Mouse (Mus musculus) retina, adult 2 months (tissue): ENCODE measurements around the gene Lin7b.

Experiments
- DNase-seq: peaks from one replicate; pipeline ENCODE4 v3.0.0-alpha.2; 2012; ENCODE audit warnings: low read depth, low spot score

Lin7b gene

DNA sequence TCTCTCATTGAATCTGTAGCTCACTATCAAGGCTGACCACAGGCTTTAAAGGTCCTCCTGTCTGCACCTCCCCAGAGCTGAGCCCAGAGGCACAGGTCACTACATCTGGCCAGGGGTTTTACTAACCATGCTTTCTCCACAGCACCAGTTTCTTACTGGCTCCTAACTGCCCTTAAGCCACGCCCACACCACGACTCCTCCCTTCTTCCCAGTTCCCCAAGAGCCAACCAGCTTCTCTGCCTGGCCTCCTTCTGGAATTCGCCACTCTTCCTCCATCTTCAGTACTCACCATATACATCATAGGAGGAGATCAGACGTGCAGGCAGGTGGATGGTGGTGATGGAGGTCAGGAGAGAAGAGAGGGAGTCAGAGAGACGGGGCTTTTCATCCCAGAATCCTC lies 17.3 kb downstream of the Lin7b start:
- no peak for DNase-seq

DNA sequence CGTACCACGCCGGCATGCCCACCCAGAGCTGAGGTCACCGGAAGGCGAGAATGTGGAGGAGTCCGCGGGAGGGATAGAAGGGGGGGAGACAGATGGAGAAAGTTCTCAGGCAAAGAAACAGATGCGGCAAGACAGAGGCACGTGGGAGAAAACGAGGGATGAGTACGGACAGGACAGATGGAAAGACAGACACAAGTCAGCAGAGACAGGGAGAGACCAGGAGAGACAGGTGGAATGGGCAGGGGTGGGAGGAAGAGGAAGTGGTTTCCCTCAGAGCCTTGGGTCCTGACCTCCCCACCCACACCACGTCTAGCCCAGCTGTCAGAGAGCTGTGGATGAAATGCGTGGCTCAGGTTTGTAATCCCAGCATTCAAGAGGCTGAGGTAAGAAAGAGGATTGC lies 23.5 kb downstream of the Lin7b start:
- DNase-seq, result no peak

DNA sequence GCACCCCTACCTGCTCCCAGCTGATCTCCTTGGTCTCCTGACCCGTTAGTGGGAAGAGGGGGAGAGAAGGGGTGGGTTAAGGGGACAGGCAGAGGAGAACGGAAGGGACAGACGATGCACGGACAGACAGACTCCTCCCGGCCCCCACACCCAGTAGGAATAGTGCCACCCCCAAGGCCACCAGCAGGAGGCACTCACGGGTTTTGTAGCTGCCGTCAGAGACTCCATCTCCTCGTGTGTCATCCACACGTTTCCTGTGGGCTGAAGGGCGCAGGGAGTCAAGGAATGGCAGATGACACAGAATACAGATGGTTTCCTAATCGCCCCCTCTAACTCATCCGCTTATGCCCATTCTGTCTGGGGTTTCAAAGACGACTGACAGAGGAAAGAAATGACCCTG lies 26.8 kb downstream of the Lin7b start:
- no peak for DNase-seq

DNA sequence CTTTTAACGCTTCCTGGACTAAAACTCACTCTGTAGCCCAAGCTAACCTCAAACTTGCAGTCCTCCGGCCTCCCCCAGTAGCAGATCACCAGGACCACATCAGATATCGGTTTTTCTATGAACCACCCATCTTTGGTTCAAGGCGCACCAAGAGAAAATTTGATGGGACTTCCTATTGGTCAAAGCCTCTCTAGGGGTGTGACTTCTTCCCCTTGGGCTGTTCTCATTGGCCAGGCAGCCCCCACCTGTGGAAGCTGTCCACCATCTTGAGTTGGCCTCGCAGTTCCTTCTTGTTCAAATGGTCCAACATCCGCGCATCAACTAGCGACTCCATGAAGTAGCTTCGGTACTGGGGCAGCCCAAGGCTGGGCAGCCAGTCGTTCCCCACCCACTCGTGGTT lies 28.3 kb downstream of the Lin7b start:
- DNase-seq, result no peak

DNA sequence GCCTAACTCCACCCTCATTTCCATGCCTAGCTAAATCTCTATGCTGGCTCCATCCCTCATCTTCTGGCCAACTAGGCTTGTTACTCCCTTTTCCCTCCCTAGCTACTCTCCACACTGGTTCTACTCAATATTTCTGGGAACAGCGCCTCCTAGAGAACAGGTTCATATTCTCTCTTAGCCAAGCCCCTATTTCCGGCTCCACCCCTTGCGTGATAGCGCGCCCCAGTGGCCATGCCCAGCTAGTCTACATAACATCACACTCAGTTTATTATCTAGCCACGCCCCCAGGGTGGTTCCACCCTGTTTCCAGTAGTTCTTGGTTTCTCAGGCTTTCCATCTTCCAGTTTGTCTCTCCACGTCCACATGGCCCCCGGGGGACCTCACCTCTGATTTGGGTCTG lies 29.1 kb downstream of the Lin7b start:
- DNase-seq, result peak; percentile 50

DNA sequence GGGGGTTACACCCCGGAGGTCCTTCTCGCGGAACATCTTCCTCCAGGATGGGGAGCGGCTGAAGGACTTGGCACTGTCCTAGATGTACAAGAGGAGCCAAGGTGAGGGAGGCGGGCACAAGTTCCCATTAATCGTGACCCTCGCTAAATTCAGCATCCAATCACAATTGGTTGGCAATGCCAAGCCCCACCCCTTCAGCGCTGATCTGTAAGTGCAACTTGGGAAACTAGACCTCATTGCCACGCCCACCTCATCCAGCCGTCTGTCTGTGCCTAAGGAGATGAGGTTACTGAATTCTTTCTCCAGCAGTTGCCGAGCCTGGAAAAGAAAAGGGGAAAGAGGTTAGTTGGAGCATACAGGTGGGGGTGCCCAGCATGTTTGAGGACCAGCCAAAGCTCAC lies 29.7 kb downstream of the Lin7b start:
- DNase-seq, result no peak

DNA sequence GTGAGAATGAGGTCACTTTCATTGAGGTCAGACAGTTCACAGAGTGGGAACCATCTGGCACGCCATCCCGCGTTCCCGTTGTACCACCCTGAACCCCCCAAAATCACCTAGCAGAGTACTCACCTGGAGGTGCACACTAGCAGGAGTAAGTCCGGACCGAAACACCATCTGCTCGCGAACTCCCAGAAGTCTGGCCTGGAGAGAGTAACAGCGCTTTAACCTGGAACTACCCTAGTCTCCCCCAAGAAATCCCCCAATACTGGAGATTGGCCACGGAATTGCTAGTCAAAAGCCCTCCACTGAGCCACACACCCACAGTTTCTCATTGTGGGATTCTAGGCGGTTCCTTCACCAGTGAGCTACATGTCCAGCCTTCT lies 30.3 kb downstream of the Lin7b start:
- DNase-seq, result no peak

DNA sequence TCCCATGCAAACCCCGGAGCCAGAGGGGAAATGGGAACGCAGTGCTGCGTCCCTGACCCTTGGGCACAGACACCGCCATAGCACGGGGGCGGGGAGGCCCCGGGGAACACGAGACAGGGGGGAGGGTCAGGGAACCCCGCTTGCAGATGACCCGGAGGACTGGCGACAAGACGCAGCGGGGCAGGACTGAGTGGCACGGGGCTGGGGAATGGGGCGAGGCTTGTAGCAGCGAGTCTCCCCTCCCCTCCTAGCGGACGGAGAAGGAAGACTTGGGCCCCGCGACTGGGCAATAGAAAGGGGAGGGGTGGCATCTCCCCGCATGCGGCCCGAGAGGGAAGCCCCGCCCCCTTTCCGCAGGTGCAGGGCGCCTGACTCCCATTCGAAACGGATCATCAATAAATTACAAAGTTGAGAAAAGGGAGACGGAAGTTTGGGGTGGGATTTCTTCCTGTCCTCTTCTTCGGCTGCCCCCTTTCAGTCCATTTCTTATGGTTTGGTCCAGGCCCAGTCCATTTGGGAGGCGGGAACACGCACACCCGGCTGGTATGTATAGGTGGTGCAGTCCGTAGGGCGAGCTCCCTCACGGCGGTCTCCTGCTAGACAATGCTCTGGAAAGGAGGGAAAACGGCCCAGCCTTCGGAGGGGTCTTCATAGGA lies 30.8 kb downstream of the Lin7b start:
- DNase-seq, result peak; percentile 64

DNA sequence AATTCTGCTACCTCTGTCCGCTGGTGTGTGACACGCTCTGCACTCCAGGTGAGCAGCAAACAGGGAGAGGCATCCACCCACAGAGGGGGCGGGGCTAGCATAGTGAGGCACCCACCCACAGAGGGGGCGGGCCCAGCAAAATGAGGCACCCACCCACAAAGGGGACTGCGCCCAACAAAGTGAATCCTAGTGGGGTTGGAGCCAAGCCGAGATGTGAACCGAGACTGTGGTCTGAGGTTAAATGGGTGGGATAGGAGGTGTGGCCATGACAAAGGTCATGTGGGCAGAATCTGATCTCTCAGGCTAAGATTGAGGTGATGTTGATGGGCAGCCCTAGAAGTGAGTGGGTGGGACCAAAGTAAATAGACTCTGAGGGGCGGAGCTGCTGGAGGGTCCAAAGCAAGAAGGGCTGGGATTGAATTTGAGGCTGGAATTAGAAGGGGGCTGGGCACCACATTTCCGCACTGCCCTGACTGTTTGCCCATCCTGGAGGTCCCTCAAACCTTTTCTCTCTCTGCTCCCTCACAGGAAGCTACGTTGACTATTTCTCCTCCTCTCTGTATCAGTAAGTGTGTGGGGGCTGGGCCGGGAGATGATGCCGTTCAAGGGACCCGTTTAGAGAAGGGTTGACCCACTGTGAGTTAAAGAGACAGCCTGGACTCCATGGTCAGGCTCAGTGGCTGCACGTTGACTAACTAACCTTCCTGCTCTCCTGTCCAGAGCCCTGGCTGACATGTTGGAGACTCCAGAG lies 32.0 kb downstream of the Lin7b start:
- DNase-seq, result no peak

DNA sequence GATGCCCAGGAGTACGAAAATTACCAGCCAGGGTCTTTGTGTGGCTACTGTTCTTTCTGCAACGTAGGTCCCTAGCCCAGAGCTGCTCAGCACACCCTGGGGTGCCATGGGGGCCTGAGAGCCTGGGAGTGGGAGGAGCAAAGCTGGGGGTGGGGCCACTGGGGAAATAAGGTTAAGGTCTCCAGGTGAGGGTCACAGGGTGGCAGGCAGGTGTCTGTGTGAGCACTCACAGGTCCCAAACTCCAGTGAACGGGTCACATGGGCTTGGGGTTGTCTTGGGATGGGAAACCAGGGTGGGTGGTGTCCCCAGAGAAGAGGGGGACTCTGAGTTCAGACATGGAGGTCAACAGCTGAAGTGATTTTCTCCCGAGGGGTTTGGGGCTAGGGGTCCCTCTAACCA lies 32.9 kb downstream of the Lin7b start:
- DNase-seq, result no peak

DNA sequence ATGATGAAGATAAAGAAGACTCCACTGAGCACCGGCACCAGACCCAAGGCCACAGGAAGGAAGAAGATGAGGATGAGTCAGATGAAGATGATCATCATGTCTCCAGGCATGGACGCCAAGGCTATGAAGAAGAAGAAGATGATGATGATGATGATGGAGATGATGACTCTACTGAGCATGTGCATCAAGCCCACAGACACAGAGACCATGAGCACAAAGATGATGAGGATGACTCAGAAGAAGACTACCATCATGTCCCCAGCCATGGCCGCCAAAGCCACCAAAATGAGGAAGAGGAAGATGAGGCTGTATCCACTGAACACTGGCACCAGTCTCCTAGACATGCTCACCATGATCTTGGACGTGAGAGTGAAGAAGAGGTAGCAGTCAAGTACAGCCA lies 34.1 kb downstream of the Lin7b start:
- no peak for DNase-seq

DNA sequence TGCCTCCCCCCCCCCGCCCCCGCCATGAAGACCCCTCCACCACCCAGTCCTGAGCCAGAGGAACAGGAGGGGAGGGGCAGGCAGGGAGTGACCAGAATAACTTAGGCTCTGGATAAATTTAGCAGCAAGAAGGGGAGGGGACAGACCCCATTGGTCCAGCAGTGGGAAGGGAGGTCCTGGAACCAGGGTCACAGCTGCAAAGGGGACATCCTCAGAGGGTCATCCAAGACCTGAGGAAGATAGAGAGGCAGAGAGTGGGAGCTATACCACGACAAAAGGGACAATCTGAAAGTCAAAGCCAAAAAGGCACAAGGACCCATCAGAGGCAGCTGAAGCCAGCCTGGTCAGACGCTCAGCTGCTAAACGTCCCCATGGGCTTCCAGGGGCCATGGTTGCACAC lies 35.3 kb downstream of the Lin7b start, which contains the start of gene Hrc:
TSS of gene Hrc (plus strand) at position 235 of the 400 bp plus-strand sequence.
- no peak for DNase-seq

DNA sequence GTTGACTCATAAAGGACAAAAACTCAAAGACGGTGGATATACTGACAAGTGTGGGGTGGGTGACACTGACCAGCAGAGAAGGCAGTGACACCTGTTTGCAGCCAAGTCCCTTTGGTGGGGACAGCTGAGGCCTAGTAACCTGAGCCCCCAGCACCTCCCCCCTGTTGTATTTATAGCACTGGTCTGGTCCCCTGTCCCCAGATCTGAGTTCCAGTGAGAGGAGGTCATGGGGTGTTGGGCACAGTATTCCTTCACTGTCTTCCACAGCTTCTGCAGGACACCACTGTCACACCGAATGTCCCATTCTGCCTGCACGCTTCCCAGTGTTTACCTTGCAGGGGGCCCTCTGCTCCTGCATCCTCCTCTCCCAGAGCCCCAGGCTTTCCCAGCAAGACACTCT lies 35.8 kb downstream of the Lin7b start:
- no peak for DNase-seq

DNA sequence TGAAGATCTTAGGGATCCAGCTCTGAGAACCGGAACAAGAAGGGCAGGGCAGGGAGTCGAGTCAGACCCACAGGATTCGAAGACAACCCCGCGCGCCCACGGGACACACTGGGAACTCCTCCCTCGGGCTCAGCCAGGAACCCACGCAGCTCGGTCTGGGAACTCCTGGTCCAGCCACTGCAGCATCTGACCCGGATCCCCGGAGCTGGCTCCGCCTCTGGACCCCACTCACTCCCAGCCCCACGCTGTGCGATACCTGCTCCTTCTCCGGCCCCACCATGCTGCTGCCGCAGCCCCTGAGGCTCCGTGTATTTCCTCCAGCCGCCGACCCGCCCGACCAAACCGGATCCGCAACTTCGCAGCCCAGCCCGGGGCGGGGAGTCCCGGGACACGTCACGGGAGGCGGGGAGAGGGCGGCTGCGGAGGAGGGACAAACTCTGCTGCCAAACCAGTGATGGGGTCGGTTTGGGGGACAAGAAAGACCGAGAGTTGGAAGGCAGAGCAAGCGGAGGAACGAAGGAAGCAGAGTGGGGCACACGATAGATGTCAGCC lies 36.9 kb downstream of the Lin7b start, which contains the start of gene Trpm4:
TSS of gene Trpm4 (minus strand) at position 350 of the 552 bp plus-strand sequence.
- DNase-seq, result no peak

DNA sequence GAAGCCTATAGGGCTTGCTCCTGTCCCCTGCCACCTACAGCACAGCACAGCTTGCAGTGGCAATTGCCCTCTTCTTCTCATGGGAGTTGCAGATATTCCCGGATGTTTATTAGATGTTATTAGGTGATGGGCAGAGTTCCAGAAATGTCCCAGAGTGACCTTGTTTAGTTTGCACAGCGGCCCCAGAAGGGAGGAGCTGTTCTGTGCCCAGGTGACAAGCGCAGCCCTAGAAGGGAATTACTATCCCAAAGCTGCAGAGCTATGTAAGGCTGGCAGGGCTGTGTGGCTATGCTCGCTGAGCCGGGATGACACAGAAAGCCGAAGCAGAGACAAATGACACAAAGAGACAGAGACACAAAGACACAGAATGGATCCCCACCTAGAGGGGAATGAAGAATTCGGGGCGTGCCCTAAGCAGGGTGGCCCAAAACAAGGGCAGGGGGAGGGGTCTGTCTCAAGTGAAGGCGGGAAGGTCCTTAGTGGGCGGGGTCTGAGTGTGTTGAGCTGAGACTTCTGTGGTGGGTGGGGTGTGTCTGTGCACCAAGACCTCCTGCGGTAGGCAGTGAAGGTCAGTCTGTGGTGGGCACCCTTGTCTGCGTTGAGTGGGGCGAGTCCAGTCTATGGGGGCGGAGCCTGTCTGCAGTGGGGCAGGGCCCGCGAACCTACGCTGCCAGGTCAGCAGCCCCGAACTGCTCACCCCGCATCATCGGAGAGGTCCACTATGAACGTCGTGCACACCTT lies 37.5 kb downstream of the Lin7b start:
- DNase-seq, result no peak

DNA sequence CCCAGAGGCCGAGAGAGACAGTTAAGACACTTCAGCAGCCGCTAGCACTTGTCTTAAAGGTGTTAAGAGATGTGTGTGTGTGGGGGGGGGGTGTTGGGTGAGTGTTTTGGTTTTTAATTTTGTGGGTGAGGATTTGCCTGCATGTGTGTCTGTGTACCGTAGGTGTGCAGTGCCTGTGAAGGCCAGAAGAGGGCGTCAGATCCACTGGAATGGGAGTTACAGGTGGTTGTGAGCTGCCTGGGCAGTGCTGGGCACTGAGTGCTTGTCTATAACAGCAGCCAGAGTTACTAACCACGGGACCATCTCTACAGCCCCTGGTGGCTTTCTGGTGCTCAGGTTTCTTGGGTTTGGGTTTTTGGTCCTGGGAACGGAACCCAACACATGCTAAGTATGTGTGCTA lies 38.9 kb downstream of the Lin7b start:
- DNase-seq, result no peak

DNA sequence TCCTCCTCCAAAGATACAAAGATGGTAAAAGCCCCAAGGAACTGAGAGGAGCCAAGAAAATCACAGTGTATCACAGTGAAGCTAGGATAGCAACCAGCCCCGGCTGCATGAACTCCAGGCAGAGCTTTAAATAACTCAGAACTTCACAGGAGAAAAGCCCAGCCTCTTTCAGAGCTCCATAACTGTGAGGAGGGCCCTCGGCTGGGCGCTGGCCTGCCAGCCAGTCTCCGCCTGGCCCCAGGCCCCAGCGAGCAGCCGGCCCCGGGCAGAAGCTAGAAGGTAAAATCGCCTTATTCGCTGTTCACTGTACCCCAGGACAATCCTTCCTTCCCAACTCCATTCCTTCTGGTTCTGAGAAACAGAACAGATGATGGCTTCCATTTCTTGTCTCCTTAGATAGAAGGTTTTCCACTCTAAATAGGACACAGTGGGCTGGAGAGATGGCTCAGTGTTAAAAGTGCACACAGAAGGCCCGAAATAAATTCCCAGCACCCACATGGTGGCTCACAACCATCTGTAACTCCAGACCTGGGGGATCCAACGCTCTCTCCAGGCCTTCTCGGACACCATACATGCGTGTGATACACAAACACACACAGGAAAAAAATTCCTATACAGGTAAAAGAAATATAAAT lies 41.4 kb downstream of the Lin7b start:
- no peak for DNase-seq

DNA sequence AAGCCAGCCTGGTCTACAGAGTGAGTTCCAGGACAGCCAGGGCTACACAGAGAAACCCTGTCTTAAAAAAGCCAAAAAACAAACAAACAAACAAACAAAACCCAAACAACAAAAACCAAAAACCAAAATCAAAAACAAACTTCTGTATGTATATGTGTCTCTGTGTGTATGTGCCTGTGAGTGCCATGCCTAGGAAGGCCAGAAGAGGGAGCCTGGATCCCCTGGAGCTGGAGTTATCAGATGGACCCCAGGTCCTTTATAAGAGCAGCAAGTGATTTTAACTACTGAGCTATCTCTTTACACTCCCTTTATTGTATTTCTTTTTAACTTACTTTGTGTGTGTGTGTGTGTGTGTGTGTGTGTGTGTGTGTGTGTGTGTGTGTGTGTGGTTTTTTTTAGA lies 44.6 kb downstream of the Lin7b start:
- DNase-seq, result no peak

DNA sequence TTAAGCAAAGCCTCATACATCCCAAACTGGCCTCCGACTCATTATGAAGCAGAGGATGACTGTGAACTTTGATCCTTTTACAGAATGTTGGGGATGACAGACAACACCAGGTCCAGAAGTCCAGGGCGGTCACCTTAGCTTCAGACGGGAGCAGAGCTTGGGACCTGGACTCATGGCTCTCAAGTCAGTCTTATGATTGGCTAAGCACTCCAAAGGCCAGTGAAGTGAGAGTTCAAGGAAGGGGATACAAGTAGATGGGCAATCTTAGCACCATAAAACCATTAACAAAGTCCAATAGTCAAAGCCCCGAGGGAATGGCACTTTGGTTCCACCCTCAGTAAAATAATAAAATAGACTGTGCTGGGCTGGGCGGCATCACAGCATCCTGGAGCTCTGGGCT lies 47.3 kb downstream of the Lin7b start:
- no peak for DNase-seq

DNA sequence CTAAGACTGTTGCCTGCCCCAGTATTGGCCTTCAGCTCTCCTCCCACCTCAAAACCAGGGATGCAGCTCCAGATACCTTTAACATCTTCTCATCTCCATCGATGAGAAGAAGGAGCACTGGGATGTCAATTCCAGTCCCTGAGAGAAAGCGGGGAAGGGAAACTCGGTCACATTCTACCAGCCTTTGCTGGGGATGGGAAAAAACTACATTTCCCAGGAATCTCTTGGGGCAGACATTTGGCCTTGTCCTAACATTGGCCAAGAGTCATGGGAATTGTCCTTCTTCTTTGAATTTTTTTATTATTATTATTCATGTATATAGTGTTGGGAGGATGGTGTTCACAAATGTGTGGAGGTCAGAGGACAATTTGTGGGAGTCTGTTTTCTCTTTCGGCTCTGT lies 48.1 kb downstream of the Lin7b start:
- no peak for DNase-seq
